Mouse (Mus musculus): ENCODE measurements around the gene Pcbp4. TPM values are rescaled to one million over a fixed set of nuclear protein-coding genes. Genes with fewer than 3 reads are reported as not detected.

The Pcbp4 gene
- polyA plus RNA-seq (2015; fragmentation: Nextera tagmentation; extraction: Ambion mirVana) = 243 and 274 TPM in 2 replicates

DNA sequence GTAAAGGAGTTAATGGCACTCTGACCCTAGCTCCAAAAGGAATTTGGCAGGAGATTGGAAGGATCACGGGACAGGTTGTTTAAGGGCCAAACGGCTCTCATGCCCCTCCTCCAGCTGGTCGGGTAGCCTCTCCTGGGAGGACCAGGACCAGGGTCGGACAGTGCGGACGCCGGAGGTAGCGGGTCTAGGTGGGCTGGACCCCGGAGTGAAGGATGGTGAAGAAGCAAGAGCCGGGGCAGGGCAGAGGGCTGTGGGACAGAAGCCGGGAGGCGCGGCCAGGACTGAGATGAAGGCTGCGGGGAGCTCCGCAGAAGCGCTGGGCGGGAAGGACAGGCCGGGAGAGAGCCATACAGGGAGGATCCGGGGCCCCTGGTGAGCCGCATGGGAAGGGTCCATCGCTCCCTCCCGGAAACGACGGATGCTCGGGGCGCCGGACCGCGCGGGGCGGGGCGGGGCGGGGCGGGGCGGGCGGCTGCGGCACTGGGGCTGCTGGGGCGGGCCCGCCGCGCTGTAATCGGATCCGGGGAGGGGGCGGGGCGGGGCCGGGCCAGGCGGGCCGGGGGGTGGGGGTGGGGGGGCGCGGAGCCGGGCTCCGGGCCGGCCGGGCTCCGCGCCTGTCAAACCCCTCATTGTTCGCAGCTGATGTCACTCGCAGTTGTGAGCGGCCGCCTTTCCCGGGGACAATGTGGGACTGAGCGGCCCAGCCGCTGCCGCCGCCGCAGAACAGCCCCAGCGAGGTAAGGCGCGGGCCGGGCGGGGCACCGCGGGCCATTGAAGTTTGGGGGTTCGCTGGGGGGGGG, at the start of gene Pcbp4:
TSS of gene Pcbp4 (plus strand) at position 21 of the 800 bp plus-strand sequence.
- Histone ChIP-seq H3K27ac (peak within 1 kb of the TSS; percentile 96), H3K9ac (peak within 1 kb of the TSS; percentile 97), H3K4me1 (peaks cover 77% of the 10 kb centered on the region), H3K4me3 (peak within 1 kb of the TSS; percentile 81), H3K27me3 (no peaks in the 10 kb centered on the region), H3K9me3 (replicated peaks) (no peaks in the 10 kb centered on the region), H3K4me2 (peak within 1 kb of the TSS; percentile 98), H3K36me3 (ENCODE audit: poor library complexity, severe bottlenecking) (peaks cover 22% of the 10 kb centered on the region)
- WGBS = 2% methylated on average over 44 of the region's 74 CpGs
- ATAC-seq = peak; percentile 82

DNA sequence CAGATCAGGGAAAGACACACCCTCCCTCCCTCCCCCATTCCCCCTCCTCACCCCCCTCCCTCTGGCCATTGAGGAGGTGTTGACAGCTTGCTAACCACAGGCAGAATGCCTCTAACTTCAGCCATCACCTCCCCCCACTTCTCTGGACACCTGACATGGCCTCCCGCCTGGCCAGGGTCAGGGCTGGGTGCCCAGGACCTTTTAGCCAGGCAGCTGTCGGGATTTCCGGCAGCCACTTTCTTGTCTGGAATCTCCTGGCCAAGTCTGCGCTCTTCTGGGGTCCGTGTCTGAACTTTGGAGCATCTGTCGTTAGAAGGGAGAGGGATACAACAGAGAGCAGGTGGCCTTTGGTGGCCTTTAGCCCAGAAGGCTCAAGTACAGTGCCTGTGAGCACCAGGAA, 47.8 kb upstream of the Pcbp4 start:
- no peak overlapping the region for H3K4me2 ChIP-seq
- no peak overlapping the region for H3K9ac ChIP-seq
- H3K27me3 ChIP-seq = no peaks in the 10 kb centered on the region
- no peak for ATAC-seq
- H3K4me1 ChIP-seq = peaks cover 13% of the 10 kb centered on the region
- no peaks in the 10 kb centered on the region for H3K36me3 ChIP-seq (ENCODE audit: poor library complexity, severe bottlenecking)
- H3K27ac ChIP-seq = no peak overlapping the region
- no peaks in the 10 kb centered on the region for H3K9me3 ChIP-seq (replicated peaks)
- no peak overlapping the region for H3K4me3 ChIP-seq
- 41% methylated on average over 6 of the region's 6 CpGs for WGBS

GRCm38 (mm10) chr9:106406443-106407078, 46.5 kb upstream of the Pcbp4 start:
- H3K9ac ChIP-seq = no peak overlapping the region
- 58% methylated on average over 8 of the region's 8 CpGs for WGBS
- no peak overlapping the region for H3K4me3 ChIP-seq
- H3K9me3 ChIP-seq (replicated peaks) = no peaks in the 10 kb centered on the region
- no peak overlapping the region for H3K4me2 ChIP-seq
- no peak for ATAC-seq
- no peaks in the 10 kb centered on the region for H3K27me3 ChIP-seq
- H3K36me3 ChIP-seq (ENCODE audit: poor library complexity, severe bottlenecking) = no peaks in the 10 kb centered on the region
- H3K4me1 ChIP-seq = peaks cover 18% of the 10 kb centered on the region
- H3K27ac ChIP-seq = no peak overlapping the region

DNA sequence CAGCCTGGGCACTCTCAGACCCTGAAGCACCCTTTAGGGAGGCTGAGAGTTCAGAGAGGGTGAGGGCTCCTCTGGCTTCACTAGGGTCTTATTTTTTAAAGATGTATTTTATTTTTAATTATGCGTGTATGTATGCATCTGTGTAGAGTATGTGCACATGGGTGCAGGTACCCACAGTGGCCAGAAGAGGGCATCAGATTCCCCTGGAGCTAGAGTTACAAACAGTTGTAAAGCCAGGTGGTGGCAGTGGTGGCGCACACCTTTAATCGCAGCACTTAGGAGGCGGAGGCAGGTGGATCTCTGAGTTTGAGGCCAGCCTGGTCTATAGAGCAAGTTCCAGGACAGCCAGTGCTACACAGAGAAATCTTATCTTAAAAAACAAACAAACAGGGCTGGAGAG, 44.0 kb upstream of the Pcbp4 start:
- Histone ChIP-seq H3K4me1 (peaks cover 18% of the 10 kb centered on the region), H3K9me3 (replicated peaks) (no peaks in the 10 kb centered on the region), H3K4me3 (no peak overlapping the region), H3K27ac (no peak overlapping the region), H3K4me2 (no peak overlapping the region), H3K36me3 (ENCODE audit: poor library complexity, severe bottlenecking) (no peaks in the 10 kb centered on the region), H3K9ac (no peak overlapping the region), H3K27me3 (no peaks in the 10 kb centered on the region)
- WGBS = 96% methylated on average over 4 of the region's 4 CpGs
- no peak for ATAC-seq

GRCm38 (mm10) chr9:106410086-106410650, 42.9 kb upstream of the Pcbp4 start:
- no peak overlapping the region for H3K9ac ChIP-seq
- H3K4me1 ChIP-seq = peaks cover 18% of the 10 kb centered on the region
- H3K27me3 ChIP-seq = no peaks in the 10 kb centered on the region
- H3K4me2 ChIP-seq = no peak overlapping the region
- no peak; the same call in 1 of the 2 replicates for ATAC-seq
- H3K36me3 ChIP-seq (ENCODE audit: poor library complexity, severe bottlenecking) = no peaks in the 10 kb centered on the region
- H3K4me3 ChIP-seq = no peak overlapping the region
- 24% methylated on average over 2 of the region's 2 CpGs for WGBS
- H3K27ac ChIP-seq = no peak overlapping the region
- H3K9me3 ChIP-seq (replicated peaks) = no peaks in the 10 kb centered on the region

DNA sequence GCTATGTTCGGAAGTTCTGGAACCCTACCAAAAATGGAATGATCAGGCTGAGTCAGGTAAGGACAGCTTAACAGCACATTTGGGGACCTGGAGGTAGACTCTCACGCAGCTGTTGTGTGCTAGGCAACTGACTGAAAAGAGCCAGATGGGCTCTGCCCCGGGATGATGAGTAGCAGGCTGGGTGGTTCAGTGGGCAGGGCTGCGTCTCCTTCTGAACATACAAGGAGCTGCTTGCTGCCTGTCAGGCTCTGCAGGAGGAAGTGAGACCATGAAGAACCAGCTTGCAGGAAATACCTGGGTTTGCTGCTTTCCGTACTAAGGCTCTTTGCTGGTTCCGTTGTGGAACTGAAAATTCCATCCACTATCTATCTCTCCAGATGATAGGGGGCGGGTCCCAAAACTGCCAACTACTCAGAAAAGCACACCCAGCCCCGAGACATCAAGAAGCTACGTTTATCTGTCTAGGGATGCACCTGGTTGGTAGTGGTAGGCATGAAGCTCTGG, 41.9 kb upstream of the Pcbp4 start:
- Histone ChIP-seq H3K4me3 (no peak overlapping the region), H3K4me1 (peaks cover 16% of the 10 kb centered on the region), H3K9me3 (replicated peaks) (no peaks in the 10 kb centered on the region), H3K9ac (no peak overlapping the region), H3K27me3 (no peaks in the 10 kb centered on the region), H3K4me2 (no peak overlapping the region), H3K36me3 (ENCODE audit: poor library complexity, severe bottlenecking) (no peaks in the 10 kb centered on the region), H3K27ac (no peak overlapping the region)
- ATAC-seq = no peak
- 80% methylated on average over 9 of the region's 9 CpGs for WGBS

DNA sequence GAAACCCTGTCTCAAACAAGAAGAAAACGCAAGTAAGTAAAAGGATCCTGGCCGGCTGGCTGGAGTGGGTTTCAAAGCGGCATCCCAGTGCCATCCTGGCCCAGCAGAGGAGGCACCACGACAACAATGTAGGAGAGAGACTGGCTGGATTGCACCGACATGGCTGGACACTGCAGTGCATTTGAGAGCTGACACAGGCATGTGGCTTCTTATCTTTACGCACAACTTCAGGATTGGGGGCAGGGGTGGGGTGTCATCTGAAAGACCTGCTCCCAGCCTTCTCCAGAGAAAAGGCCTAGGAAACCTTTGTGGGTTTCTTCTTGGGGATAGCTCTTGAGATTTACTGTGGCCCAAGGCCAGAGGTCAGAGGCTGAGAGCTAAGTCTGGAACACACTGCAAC, 41.4 kb upstream of the Pcbp4 start:
- Histone ChIP-seq H3K9ac (no peak overlapping the region), H3K9me3 (replicated peaks) (no peaks in the 10 kb centered on the region), H3K4me1 (peaks cover 11% of the 10 kb centered on the region), H3K27me3 (no peaks in the 10 kb centered on the region), H3K27ac (no peak overlapping the region), H3K36me3 (ENCODE audit: poor library complexity, severe bottlenecking) (no peaks in the 10 kb centered on the region), H3K4me3 (no peak overlapping the region), H3K4me2 (no peak overlapping the region)
- no peak for ATAC-seq
- 83% methylated on average over 6 of the region's 6 CpGs for WGBS

- H3K9me3 ChIP-seq (replicated peaks) = no peaks in the 10 kb centered on the region
- no peak overlapping the region for H3K9ac ChIP-seq
- no peaks in the 10 kb centered on the region for H3K36me3 ChIP-seq (ENCODE audit: poor library complexity, severe bottlenecking)
- no peak overlapping the region for H3K4me3 ChIP-seq
- peaks cover 13% of the 10 kb centered on the region for H3K4me1 ChIP-seq
- no peak overlapping the region for H3K27ac ChIP-seq
- no peak for ATAC-seq
- H3K4me2 ChIP-seq = no peak overlapping the region
- H3K27me3 ChIP-seq = no peaks in the 10 kb centered on the region
- WGBS = 72% methylated on average over 3 of the region's 3 CpGs
These were observed 40.9 kb upstream of the Pcbp4 start for GRCm38 (mm10) chr9:106412210-106412609.

GRCm38 (mm10) chr9:106413606-106414005, 39.5 kb upstream of the Pcbp4 start:
- Histone ChIP-seq H3K27ac (no peak overlapping the region), H3K9ac (no peak overlapping the region), H3K4me3 (no peak overlapping the region), H3K4me2 (no peak overlapping the region), H3K36me3 (ENCODE audit: poor library complexity, severe bottlenecking) (no peaks in the 10 kb centered on the region), H3K9me3 (replicated peaks) (no peaks in the 10 kb centered on the region), H3K4me1 (peaks cover 27% of the 10 kb centered on the region), H3K27me3 (no peaks in the 10 kb centered on the region)
- no peak for ATAC-seq
- 85% methylated on average over 5 of the region's 5 CpGs for WGBS

- Histone ChIP-seq H3K4me2 (no peak overlapping the region), H3K9me3 (replicated peaks) (no peaks in the 10 kb centered on the region), H3K27ac (no peak overlapping the region), H3K4me3 (no peak overlapping the region), H3K36me3 (ENCODE audit: poor library complexity, severe bottlenecking) (no peaks in the 10 kb centered on the region), H3K4me1 (peaks cover 36% of the 10 kb centered on the region), H3K9ac (no peak overlapping the region), H3K27me3 (0 out of 2 replicates have a peak, but pooled peaks cover 4% of the 10 kb centered on the region)
- no peak for ATAC-seq
- 88% methylated on average over 6 of the region's 6 CpGs for WGBS
These were observed 36.3 kb upstream of the Pcbp4 start for GRCm38 (mm10) chr9:106416826-106417225.

DNA sequence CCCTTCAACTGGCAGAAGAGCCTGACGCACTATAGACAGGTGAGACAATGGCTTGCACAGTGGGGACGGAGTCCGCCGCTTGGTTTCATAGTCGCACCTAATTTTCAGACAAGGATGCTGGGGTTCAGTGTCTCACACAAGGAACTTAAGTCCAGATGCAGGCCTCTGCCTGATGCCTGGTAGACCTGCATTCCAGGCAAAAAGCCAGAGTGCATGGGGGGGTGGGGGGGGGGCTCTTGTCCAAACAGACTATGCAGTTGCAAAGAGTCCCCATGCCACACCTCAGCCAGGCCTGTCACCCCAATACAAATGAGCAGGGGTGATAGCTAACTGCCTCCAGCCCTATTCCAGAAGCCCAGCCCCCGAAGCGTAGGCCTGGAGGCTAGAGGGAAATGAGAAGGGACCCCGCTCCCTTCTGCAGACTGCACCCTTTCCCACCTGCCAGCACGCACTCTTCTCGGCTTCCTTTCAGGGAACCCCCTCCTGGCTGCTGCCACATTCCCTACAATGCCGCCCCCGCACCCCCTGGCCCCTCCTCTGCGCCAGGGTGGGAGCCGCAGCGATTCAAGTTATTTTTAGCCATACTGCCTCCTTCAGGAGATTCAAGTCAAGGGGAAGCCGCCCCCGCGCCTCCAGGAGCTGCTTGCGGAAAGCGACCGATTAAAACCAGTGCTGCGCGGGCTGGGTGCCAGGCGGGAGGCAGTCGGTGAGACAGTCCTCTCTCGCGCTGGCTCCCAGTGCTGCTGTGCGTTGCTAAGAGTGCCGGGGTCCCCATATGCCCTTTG, 35.1 kb upstream of the Pcbp4 start:
- ATAC-seq = peak; percentile 80
- Histone ChIP-seq H3K4me2 (peak overlapping the region; percentile 57), H3K27me3 (0 out of 2 replicates have a peak, but pooled peaks cover 4% of the 10 kb centered on the region), H3K9me3 (replicated peaks) (no peaks in the 10 kb centered on the region), H3K36me3 (ENCODE audit: poor library complexity, severe bottlenecking) (no peaks in the 10 kb centered on the region), H3K4me1 (peaks cover 36% of the 10 kb centered on the region), H3K4me3 (peak overlapping the region; percentile 21), H3K27ac (peak overlapping the region; percentile 40), H3K9ac (peak overlapping the region; percentile 51)
- 13% methylated on average over 29 of the region's 29 CpGs for whole genome bisulfite sequencing

Data from forebrain, embryonic 13.5 days (tissue).